Mouse (Mus musculus) CD4-positive, CD25-positive, alpha-beta regulatory T cell, adult 2 months (primary cell): ENCODE data around the gene Gm20831.
"Not testable (repeated sequence)": the region's sequence is repeated elsewhere in the genome, so short reads cannot be mapped to it uniquely, and the experiment has no call there.

Source experiments
- DNase-seq: peaks from one replicate; pipeline ENCODE4 v3.0.0-alpha.2; 2012; ENCODE audit warnings: low read depth, low spot score

The Gm20831 gene

DNA sequence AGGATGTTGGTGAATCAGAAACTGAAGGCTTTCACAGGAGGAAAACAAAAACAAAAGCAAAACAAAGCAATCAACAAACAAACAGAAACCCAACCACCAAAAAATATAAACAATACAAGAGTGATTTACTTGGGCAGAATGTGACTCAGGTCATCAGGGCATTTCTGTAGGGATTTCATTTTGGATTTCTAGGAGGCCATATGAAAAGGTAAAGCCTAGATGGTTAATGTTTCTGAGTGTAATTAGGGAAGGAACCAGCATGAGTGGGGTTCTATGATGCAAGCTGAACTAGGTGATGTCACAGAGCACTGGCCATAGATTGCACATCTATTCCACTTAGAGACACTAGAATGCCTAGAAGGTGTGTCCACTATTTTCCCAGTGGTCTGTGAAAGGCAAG is at the start of gene Gm20831, which contains the start of gene Gm20772:
Gene Gm20831 (plus strand): TSS at position 301 of the 400 bp plus-strand sequence.
Gene Gm20772 (plus strand): TSS at position 301 of the 400 bp plus-strand sequence.
- not testable (repeated sequence) for DNase-seq

DNA sequence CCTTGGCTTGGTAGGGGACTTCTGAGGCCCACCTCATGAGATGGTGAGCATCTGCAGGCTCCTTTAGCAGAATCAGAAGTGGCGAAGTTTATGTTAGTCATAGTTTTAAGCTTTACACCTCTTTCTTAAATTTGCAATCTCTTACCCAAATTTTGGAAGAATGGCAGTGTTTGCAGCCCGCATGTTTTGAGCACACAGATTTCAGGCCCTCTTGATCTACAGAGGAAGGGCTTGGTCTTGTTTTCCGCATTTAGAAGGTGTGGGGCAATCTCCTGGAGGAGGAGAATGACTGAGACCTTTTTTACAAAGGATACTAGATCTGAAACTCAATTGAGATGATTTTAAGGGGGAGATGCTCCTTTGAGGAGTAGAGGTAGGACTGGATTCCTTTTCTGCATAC is 28.4 kb upstream of the Gm20831 start, which contains the start of gene Gm21904:
Gene Gm21904 (minus strand): TSS at position 101 of the 400 bp plus-strand sequence.
- not testable (repeated sequence) for DNase-seq

GRCm38 (mm10) chrY:17937230-17937629 is 62.7 kb downstream of the Gm20831 start, which contains the start of gene Srsy:
Srsy (minus strand) TSS chrY:17937330.
- not testable (repeated sequence) for DNase-seq
